Mouse (Mus musculus) kidney, adult 2 months (tissue): Measurements from ENCODE around the gene Tmem132e. TPM values are rescaled to one million over a fixed set of nuclear protein-coding genes. Genes with fewer than 3 reads are reported as not detected.

ENCODE experiments used
- DNase-seq: peaks from one replicate; pipeline ENCODE4 v3.0.0; 2021
- H3K27ac ChIP-seq: fragments of 200-500 bp; 2 replicates; pipeline ENCODE4 v1.5.1; 2012; ENCODE audit warnings: low read depth, low read length, control low read depth, inconsistent platforms; ENCODE audit not compliant: insufficient read depth
- H3K27me3 ChIP-seq: fragments of 200-500 bp; replicated peaks from 2 replicates; pipeline ENCODE4 v1.6.1; 2012; ENCODE audit warnings: mild to moderate bottlenecking, moderate library complexity, low read length, inconsistent platforms; ENCODE audit not compliant: control insufficient read depth, insufficient read depth
- H3K36me3 ChIP-seq: fragments of 200-500 bp; 2 replicates; pipeline ENCODE4 v1.6.1; 2012; ENCODE audit warnings: mild to moderate bottlenecking, moderate library complexity, low read length, inconsistent platforms; ENCODE audit not compliant: control insufficient read depth, insufficient read depth
- H3K4me1 ChIP-seq: fragments of 200-500 bp; 2 replicates; pipeline ENCODE4 v1.6.1; 2011; ENCODE audit warnings: low read length; ENCODE audit not compliant: control insufficient read depth, insufficient read depth
- H3K4me3 ChIP-seq: fragments of 200-500 bp; 2 replicates; pipeline ENCODE4 v1.5.1; 2011; ENCODE audit warnings: mild to moderate bottlenecking, low read depth, low read length, control low read depth; ENCODE audit not compliant: insufficient read depth
- CTCF ChIP-seq: fragments of 200-500 bp; conservative IDR thresholded peaks from 2 replicates; pipeline ENCODE4 v1.5.1; 2011; ENCODE audit warnings: low read depth, mild to moderate bottlenecking, control low read depth, low read length, moderate library complexity, mixed read lengths; ENCODE audit not compliant: insufficient read depth, insufficient read length
- POLR2A ChIP-seq: fragments of 200-500 bp; IDR thresholded peaks from one replicate; pipeline ENCODE4 v1.6.1; 2011; ENCODE audit warnings: low read depth, low read length, control low read depth
- WGBS: fragments of 180-500 bp; shearing (Covaris S2); methylation state at CpG from one replicate; pipeline ENCODE4 v1.1.7; 2018; 5-methylcytosine and 5-hydroxymethylcytosine counted together
- polyA plus RNA-seq: library from polyadenylated mRNA; depleted of rRNA; stranded (reverse); fragments of >200 nt; gene quantifications from 2 replicates; pipeline ENCODE4 v1.2.3, GENCODE M21; 2012

The Tmem132e gene
- polyA plus RNA-seq, 1 experiment, result 0.41 TPM

GRCm38 (mm10) chr11:82380606-82381202, 8.0 kb upstream of the Tmem132e start:
- WGBS, result 50% methylated on average over 3 of the region's 3 CpGs
- H3K36me3 ChIP-seq, result no peaks in the 10 kb centered on the region
- no peaks in the 10 kb centered on the region for H3K4me1 ChIP-seq
- no peak for DNase-seq
- H3K4me3 ChIP-seq, result no peak overlapping the region
- no peak overlapping the region for H3K27ac ChIP-seq
- TF ChIP-seq CTCF (no peak), POLR2A (no peak)
- no peaks in the 10 kb centered on the region for H3K27me3 ChIP-seq

- Histone ChIP-seq H3K4me1 (no peaks in the 10 kb centered on the region), H3K27ac (no peak overlapping the region), H3K27me3 (peaks cover 2% of the 10 kb centered on the region; the same call in 1 of the 2 replicates), H3K4me3 (peak overlapping the region; percentile 39; the same call in 1 of the 2 replicates), H3K36me3 (no peaks in the 10 kb centered on the region)
- no peak for TF ChIP-seq POLR2A
- no peak for TF ChIP-seq CTCF
- 1% methylated on average over 51 of the region's 51 CpGs for WGBS
- peak; percentile 3 for DNase-seq
Measured at GRCm38 (mm10) chr11:82386970-82387540, 1.6 kb upstream of the Tmem132e start.

GRCm38 (mm10) chr11:82387711-82388341, 874 bp upstream of the Tmem132e start:
- no peak overlapping the region for H3K27ac ChIP-seq
- TF ChIP-seq POLR2A (no peak), CTCF (no peak)
- H3K4me1 ChIP-seq, result no peaks in the 10 kb centered on the region
- H3K36me3 ChIP-seq, result no peaks in the 10 kb centered on the region
- peaks cover 2% of the 10 kb centered on the region; the same call in 1 of the 2 replicates for H3K27me3 ChIP-seq
- under 1% methylated on average over 47 of the region's 47 CpGs for WGBS
- DNase-seq, result no peak
- H3K4me3 ChIP-seq, result peak overlapping the region; percentile 39

- Histone ChIP-seq H3K4me3 (peak overlapping the region; percentile 23), H3K27me3 (peaks cover 2% of the 10 kb centered on the region; the same call in 1 of the 2 replicates)
- WGBS, result 4% methylated on average over 69 of the region's 69 CpGs
Measured at GRCm38 (mm10) chr11:82389396-82390291, 944 bp downstream of the Tmem132e start.

GRCm38 (mm10) chr11:82392341-82392740, 3.6 kb downstream of the Tmem132e start:
- no peak for DNase-seq
- 63% methylated on average over 3 of the region's 3 CpGs for WGBS
- peaks cover 2% of the 10 kb centered on the region; the same call in 1 of the 2 replicates for H3K27me3 ChIP-seq
- TF ChIP-seq POLR2A (no peak), CTCF (no peak)
- H3K4me3 ChIP-seq, result no peak overlapping the region
- H3K4me1 ChIP-seq, result no peaks in the 10 kb centered on the region
- no peaks in the 10 kb centered on the region for H3K36me3 ChIP-seq
- H3K27ac ChIP-seq, result no peak overlapping the region

More at GRCm38 (mm10) chr11:82389396-82390291, 944 bp downstream of the Tmem132e start:
- no peaks in the 10 kb centered on the region for H3K4me1 ChIP-seq
- H3K36me3 ChIP-seq, result no peaks in the 10 kb centered on the region
- no peak for TF ChIP-seq POLR2A
- no peak for TF ChIP-seq CTCF
- H3K27ac ChIP-seq, result no peak overlapping the region
- DNase-seq, result no peak

GRCm38 (mm10) chr11:82399621-82400020, 10.9 kb downstream of the Tmem132e start:
- Histone ChIP-seq H3K4me3 (no peak overlapping the region), H3K4me1 (no peaks in the 10 kb centered on the region), H3K27me3 (no peaks in the 10 kb centered on the region), H3K27ac (no peak overlapping the region), H3K36me3 (no peaks in the 10 kb centered on the region)
- no peak for TF ChIP-seq POLR2A
- TF ChIP-seq CTCF, result peak; percentile 60
- WGBS, result 14% methylated on average over 3 of the region's 3 CpGs
- DNase-seq, result peak; percentile 9
